Mouse (Mus musculus) olfactory bulb, adult 2 months (tissue): ENCODE results near the gene Nnat. TPM values are rescaled to one million over a fixed set of nuclear protein-coding genes. Genes with fewer than 3 reads are reported as not detected.
"Not testable (repeated sequence)": the region's sequence is repeated elsewhere in the genome, so short reads cannot be mapped to it uniquely, and the experiment has no call there.

Experiments
- H3K27ac ChIP-seq: fragments of 200-500 bp; 2 replicates; pipeline ENCODE4 v1.5.1; 2012; ENCODE audit warnings: low read depth, low read length; ENCODE audit not compliant: insufficient read depth
- H3K4me1 ChIP-seq: fragments of 200-500 bp; 2 replicates; pipeline ENCODE4 v1.6.1; 2012; ENCODE audit warnings: low read length; ENCODE audit not compliant: control insufficient read depth, insufficient read depth
- H3K4me3 ChIP-seq: fragments of 200-500 bp; 2 replicates; pipeline ENCODE4 v1.5.1; 2012; ENCODE audit warnings: mild to moderate bottlenecking, low read depth, low read length, moderate library complexity; ENCODE audit not compliant: insufficient read depth
- CTCF ChIP-seq: fragments of 200-500 bp; IDR thresholded peaks from 2 replicates; pipeline ENCODE4 v1.5.1; 2012; ENCODE audit warnings: low read depth, mild to moderate bottlenecking, low read length, moderate library complexity; ENCODE audit not compliant: insufficient read depth
- POLR2A ChIP-seq: fragments of 200-500 bp; IDR thresholded peaks from 2 replicates; pipeline ENCODE4 v1.6.1; 2012; ENCODE audit warnings: mild to moderate bottlenecking, low read depth, low read length, moderate library complexity; ENCODE audit not compliant: insufficient read depth
- whole genome bisulfite sequencing: fragments of 180-500 bp; shearing (Covaris S2); methylation state at CpG from one replicate; pipeline ENCODE4 v1.1.7; 2018; 5-methylcytosine and 5-hydroxymethylcytosine counted together
- polyA plus RNA-seq: library from polyadenylated mRNA; stranded (reverse); fragments of >200 nt; gene quantifications from 2 replicates; pipeline ENCODE4 v1.2.4, GENCODE M21; 2012; ENCODE audit warnings: low replicate concordance; ENCODE audit not compliant: missing spikeins, insufficient read depth, insufficient read length

Nnat gene
- polyA plus RNA-seq, 1 experiment = not detected

DNA sequence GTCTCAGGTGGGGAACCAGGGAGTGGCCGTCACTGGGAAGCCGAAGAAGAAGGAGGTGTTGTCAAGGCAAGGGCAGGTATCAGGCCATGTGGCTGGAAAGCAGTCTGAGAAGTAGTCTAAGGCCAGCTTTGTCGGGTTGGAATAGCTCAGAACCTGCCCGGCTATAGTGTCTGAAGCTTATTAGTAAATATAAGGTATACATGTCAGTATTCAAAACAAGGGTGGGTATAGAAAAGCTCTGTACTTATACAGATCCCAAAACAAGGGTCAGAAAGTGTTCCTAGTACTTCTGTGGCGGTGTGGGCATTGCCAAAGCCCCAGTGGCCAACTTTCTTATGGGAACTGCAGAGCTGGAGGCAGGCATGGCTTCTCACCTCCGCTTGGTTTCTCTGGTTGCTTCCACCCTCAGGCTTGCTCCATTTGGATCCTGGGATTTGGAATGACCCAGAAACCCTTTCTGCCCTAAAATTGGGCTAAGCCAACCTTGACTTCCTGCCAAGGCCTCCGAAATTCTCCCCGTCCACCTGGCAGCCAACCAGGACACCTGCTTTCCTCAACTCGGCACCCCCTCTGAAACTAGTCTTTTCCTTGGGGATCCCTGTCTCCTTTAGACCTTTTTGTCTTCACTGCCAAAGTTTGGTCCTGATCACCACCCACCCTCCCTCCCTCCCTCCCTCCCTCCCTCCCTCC, 10.1 kb downstream of the Nnat start:
- 61% methylated on average over 9 of the region's 9 CpGs for WGBS
- no peak overlapping the region for H3K27ac ChIP-seq
- no peak for TF ChIP-seq POLR2A
- TF ChIP-seq CTCF = no peak
- H3K4me3 ChIP-seq = no peak overlapping the region
- peaks cover 10% of the 10 kb centered on the region for H3K4me1 ChIP-seq

DNA sequence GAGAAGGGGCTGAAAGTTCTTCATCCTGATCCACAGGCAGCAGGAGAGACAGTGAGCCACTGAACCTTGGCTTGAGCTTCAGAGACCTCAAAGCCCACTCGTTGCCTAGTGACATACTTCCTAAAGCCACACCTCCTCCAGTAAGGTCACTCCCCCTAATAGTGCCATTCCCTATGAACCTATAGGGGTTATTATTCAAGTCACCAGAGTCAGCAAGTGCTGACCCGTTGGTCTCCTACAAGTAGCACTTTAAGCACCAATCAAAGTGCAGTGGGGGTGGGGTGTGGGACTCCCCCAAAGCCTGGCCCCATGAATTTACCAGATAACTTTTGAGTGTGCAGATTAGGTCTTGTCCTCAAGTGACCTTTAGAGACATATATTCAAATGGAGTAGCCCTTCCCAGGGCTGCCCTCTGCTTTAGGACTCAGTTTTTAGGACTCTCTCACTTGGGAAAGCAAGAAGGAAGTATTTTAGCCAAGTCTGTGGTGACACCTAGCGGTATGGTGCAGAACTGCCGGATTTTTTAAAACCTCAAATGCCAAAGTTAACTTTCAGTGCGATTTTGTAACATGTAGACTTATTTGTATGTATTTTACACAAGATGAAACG, 11.4 kb downstream of the Nnat start, which contains the start of gene Blcap:
Gene Blcap (minus strand): TSS at position 51 of the 609 bp plus-strand sequence.
- H3K4me3 ChIP-seq = no peak within 1 kb of the TSS
- no peak within 1 kb of the TSS for H3K27ac ChIP-seq
- WGBS = 11% methylated on average over 6 of the region's 6 CpGs
- no peak for TF ChIP-seq POLR2A
- no peak for TF ChIP-seq CTCF
- H3K4me1 ChIP-seq = peaks cover 10% of the 10 kb centered on the region

DNA sequence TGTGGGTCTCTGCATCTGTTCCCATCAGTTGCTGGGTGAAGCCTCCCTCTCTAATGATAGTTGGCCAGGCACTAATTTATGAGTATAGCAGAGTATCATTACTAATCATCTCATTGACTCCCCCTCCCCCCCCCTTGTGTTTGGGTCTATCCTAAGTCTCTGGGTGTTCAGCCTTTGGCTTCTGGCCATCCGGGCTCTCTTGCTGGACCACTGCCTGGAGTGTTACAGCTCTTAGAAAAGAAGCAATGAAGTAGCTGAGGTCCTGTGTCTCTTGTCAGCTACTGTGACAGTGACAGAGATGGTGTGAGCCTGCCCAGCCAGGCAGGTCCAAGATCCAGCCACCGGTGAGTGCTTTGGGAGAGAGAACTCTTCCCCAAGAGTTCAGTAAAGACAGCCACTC, 12.9 kb downstream of the Nnat start:
- 40% methylated on average over 2 of the region's 2 CpGs for WGBS
- Histone ChIP-seq H3K27ac (no peak overlapping the region), H3K4me1 (peaks cover 6% of the 10 kb centered on the region), H3K4me3 (no peak overlapping the region)
- TF ChIP-seq POLR2A (no peak), CTCF (no peak)

DNA sequence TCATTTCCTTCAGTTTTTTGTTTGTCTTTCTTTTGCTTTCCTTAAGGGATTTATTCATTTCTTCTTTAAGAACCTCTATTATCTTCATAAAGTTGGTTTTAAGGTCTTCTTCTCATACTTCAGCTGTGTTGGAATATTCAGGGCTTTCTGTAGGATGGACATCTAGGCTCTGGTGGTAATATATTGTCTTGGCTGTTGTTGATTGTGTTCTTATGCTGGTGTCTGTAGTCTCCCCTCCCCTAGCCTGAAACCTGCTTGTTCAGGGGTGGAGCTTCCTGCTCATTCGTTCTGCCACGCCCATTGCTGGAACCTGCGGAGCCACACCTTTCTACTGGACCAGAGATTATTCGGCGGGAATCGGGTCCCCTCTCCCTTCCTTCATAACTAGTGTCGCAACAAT, 25.5 kb downstream of the Nnat start:
- not testable (repeated sequence) for H3K27ac ChIP-seq, H3K4me1 ChIP-seq, H3K4me3 ChIP-seq
- 36% methylated on average over 7 of the region's 7 CpGs for WGBS

DNA sequence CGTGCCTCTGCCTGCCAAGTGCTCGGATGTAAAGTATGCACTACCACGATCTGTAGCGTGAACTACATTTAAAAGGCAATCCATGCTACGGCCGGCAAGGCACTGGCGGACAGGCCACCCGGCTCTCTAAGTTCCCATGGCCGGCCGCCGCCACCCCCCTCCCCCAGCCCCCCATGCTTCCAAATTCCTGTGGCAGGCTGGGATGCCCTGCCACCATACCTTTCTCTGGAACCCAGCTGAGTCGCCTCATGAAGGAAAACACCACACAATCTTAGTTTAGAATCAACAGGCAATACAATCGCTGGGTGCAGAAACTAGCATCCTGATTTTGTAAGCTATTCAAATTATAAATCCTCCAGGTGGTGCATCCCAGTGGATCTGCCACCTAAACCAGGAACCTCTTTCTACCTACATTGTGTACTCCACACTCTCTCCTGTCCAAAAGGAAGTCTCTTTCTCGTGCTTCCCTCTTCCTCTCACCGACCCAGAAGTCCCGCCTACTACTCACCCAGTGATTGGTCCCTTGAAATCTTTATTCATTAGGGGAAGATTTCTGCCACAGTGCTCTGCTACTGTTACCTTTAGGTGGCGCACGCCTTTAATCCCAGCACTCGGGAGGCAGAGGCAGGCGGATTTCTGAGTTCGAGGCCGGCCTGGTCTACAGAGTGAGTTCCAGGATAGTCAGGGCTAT, 37.1 kb downstream of the Nnat start:
- no peak overlapping the region for H3K27ac ChIP-seq
- WGBS = 68% methylated on average over 22 of the region's 22 CpGs
- no peak overlapping the region for H3K4me3 ChIP-seq
- H3K4me1 ChIP-seq = no peaks in the 10 kb centered on the region
- TF ChIP-seq POLR2A (no peak), CTCF (no peak)

DNA sequence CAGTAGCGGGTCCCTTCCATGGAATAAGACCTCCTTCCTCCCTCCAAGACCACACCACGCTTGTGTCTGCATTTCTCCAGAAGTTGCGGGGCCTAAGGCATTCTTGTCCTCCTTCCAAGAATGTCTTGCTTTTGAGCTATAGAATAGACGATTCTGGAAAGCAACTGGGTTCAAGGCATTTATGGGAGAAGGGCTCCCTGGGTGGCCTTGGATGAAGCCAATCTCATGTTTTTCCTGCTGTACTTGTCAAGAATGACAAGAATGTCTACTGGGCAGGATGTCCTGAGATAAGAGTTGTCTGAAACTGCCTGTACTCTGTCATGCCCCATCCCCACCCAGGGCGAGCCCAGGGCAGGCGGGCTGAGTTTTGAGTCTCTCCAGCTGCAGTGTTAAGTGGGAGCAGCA, 41.6 kb downstream of the Nnat start:
- 83% methylated on average over 6 of the region's 6 CpGs for WGBS
- no peak overlapping the region for H3K27ac ChIP-seq
- no peak overlapping the region for H3K4me3 ChIP-seq
- TF ChIP-seq CTCF = no peak
- TF ChIP-seq POLR2A = no peak
- H3K4me1 ChIP-seq = peaks cover 3% of the 10 kb centered on the region; the same call in 1 of the 2 replicates

DNA sequence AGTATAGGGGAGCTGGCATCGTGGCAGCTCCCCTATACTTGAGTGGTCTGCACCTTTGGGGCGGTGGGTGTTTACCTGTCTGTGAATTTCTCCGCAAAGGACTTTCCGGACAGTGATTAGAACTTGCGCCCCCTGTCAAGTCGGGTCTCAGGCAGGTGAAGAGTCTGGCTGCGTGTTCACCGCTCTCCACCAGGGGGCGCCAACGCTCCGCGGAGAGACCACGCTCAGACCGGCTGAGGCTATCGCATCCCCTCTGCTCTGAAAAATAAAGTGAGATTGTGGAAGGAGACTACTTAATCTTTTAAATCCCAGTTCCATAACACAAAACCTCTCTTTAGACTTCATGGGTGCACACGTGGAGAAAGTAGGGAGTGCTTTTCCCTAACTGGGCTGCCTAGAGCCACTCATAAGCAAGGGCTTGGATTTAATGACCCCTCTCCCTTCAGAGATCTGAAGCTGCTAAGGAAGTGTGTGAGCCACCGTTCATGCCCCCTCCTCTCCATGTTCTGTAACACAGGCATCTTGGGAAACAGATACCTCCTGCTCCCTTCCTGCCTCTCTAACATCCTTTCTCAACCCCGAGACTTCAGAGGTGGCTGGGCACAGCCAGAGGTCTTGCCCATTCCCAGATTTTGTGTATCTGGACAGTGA, 45.3 kb downstream of the Nnat start:
- Histone ChIP-seq H3K27ac (no peak overlapping the region), H3K4me3 (no peak overlapping the region), H3K4me1 (peaks cover 16% of the 10 kb centered on the region)
- WGBS = 7% methylated on average over 18 of the region's 18 CpGs
- no peak for TF ChIP-seq POLR2A
- peak; percentile 96 for TF ChIP-seq CTCF

DNA sequence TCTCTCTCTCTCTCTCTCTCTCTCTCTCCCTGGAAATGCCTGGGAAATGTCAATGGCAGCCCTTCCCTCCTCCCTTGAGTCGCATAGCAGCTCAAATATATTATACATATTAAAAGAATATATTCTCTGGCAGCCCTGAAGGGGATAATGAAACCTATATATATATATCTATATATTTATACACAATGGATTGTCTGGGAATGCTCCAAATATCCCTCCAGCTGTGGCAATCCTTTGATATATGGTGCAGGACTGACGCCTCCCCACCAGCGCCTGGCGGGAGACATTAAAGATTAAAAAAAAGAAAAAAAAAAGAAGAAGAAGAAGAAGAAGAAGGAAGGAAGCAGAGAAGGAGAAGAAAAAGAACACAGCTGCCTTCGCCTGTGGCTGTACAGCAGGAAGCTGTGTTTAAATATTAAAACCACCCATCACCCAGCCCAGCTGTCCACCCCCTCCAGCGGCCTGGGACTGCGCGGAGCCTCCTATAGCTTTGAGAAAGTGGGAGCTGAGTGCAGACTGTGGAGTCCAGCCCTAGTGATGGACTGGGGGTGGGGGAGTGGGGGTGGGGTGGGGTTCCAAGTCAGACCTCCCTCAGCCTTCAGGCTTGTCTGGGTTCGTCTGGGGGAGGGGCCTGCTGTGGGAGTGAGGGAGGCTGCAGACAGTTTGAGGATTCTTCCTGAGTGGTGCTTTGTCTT, 47.8 kb downstream of the Nnat start:
- TF ChIP-seq POLR2A (no peak), CTCF (no peak)
- H3K4me1 ChIP-seq = peaks cover 16% of the 10 kb centered on the region
- H3K27ac ChIP-seq = no peak overlapping the region
- WGBS = 20% methylated on average over 9 of the region's 9 CpGs
- no peak overlapping the region for H3K4me3 ChIP-seq

DNA sequence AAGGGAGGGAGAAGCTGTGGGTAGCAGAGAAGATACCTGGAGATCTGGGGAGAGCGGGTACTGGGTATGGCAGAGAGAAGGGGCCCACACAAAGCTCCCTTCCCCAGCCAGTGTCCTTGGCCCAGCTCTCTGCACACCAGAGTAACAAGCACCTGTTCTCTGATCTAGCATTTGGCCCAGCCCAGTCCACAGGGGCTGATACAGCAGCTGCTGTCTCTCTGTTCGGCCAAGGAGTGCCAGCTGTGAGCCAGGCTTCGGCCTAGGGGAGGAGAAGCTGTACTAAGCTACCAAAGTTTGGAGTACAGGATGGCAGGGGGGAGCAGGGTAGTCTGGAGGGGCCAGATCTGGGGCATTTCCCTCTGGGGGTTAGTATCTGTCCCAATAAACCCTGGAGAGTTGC, 51.9 kb downstream of the Nnat start:
- Histone ChIP-seq H3K4me1 (peaks cover 10% of the 10 kb centered on the region), H3K27ac (no peak overlapping the region), H3K4me3 (no peak overlapping the region)
- no peak for TF ChIP-seq CTCF
- no peak for TF ChIP-seq POLR2A
- 77% methylated on average over 3 of the region's 3 CpGs for WGBS

Other genes starting within 250 kb of the Nnat start
- gene Ghrh, start 212.6 kb upstream of the Nnat start, polyA plus RNA-seq = not detected in 2 replicates
- not detected in 2 replicates for gene Manbal, start 192.5 kb upstream of the Nnat start, polyA plus RNA-seq
- not detected in 2 replicates for gene Src, start 141.6 kb upstream of the Nnat start, polyA plus RNA-seq
- not detected in 2 replicates for gene Blcap, start 11.2 kb downstream of the Nnat start, polyA plus RNA-seq
- gene Ctnnbl1, start 177.3 kb downstream of the Nnat start, polyA plus RNA-seq = not detected in 2 replicates